Mouse (Mus musculus): ENCODE data around the gene Rps12.

- TF ChIP-seq POLR2A (IDR thresholded peaks at IDR 0.05; ENCODE audit: low read depth, low read length) (no peak), CTCF (IDR thresholded peaks at IDR 0.05; ENCODE audit: extremely low read depth, insufficient read depth, insufficient read length, insufficient replicate concordance) (no peak)
Measured at GRCm38 (mm10) chr10:23777288-23777945, 9.7 kb downstream of the Rps12 start.

Measured in spleen, adult 2 months (tissue).